Mouse (Mus musculus) kidney, postnatal 0 days (tissue): ENCODE data around the gene Pkd1. TPM values are rescaled to one million over a fixed set of nuclear protein-coding genes. Genes with fewer than 3 reads are reported as not detected.
A peak's percentile ranks its signal among the peaks of the same experiment; 100 is the strongest.

Source experiments
- ATAC-seq: fragments of 200-750 bp; cut with Nextera tagmentation; replicated peaks from 2 replicates; pipeline ENCODE4 v1.8.0; 2017; ENCODE audit warnings: low read depth, moderate number of reproducible peaks, moderate TSS enrichment, moderate library complexity; ENCODE audit not compliant: low FRiP score
- DNase-seq: peaks from one replicate; pipeline ENCODE4 v3.0.0-alpha.2; 2016; ENCODE audit warnings: low spot score
- H3K27ac ChIP-seq: fragments of 300-500 bp; sonication (generic); 2 replicates; pipeline ENCODE4 v1.5.1; 2014; ENCODE audit warnings: mild to moderate bottlenecking
- H3K27me3 ChIP-seq: fragments of 300-500 bp; sonication (generic); 2 replicates; pipeline ENCODE4 v1.6.1; 2014; ENCODE audit warnings: low read length, mixed read lengths; ENCODE audit not compliant: insufficient read depth
- H3K36me3 ChIP-seq: fragments of 300-500 bp; sonication (generic); 2 replicates; pipeline ENCODE4 v1.6.1; 2014; ENCODE audit warnings: low read length, mixed read lengths; ENCODE audit not compliant: insufficient read depth
- H3K4me1 ChIP-seq: fragments of 300-500 bp; sonication (generic); replicated peaks from 2 replicates; pipeline ENCODE4 v1.6.1; 2014; ENCODE audit warnings: antibody characterized with exemption, low read length, mixed read lengths; ENCODE audit not compliant: insufficient read depth
- H3K4me2 ChIP-seq: fragments of 300-500 bp; sonication (generic); 2 replicates; pipeline ENCODE4 v1.6.1; 2014; ENCODE audit warnings: mild to moderate bottlenecking, low read length, moderate library complexity, mixed read lengths
- H3K4me3 ChIP-seq: fragments of 300-500 bp; sonication (generic); replicated peaks from 2 replicates; pipeline ENCODE4 v1.5.1; 2014; ENCODE audit warnings: low read depth, low read length
- H3K9ac ChIP-seq: fragments of 300-500 bp; sonication (generic); 2 replicates; pipeline ENCODE4 v1.6.1; 2014; ENCODE audit warnings: low read depth, low read length
- H3K9me3 ChIP-seq: fragments of 300-500 bp; sonication (generic); replicated peaks from 2 replicates; pipeline ENCODE4 v1.6.1; 2016; ENCODE audit warnings: low read length, inconsistent platforms, mixed read lengths
- CTCF ChIP-seq: IDR thresholded peaks from 2 replicates; pipeline ENCODE4 v1.5.1; 2016; ENCODE audit warnings: antibody characterized with exemption, low read depth, mild to moderate bottlenecking, moderate library complexity
- WGBS: fragments of 180-500 bp; shearing (Covaris S2); extraction: QIAGEN DNeasy Blood & Tissue Kit; methylation state at CpG from one replicate; pipeline ENCODE4 v1.1.7; 2014; 5-methylcytosine and 5-hydroxymethylcytosine counted together
- polyA plus RNA-seq: library from polyadenylated mRNA; unstranded; fragments of >200 nt; fragmentation: Nextera tagmentation; extraction: Ambion mirVana; gene quantifications from 2 replicates; pipeline ENCODE4 v1.2.1, GENCODE M21; 2015

Pkd1 gene
- polyA plus RNA-seq, 1 experiment from 2014 or later: 17.7 TPM

DNA sequence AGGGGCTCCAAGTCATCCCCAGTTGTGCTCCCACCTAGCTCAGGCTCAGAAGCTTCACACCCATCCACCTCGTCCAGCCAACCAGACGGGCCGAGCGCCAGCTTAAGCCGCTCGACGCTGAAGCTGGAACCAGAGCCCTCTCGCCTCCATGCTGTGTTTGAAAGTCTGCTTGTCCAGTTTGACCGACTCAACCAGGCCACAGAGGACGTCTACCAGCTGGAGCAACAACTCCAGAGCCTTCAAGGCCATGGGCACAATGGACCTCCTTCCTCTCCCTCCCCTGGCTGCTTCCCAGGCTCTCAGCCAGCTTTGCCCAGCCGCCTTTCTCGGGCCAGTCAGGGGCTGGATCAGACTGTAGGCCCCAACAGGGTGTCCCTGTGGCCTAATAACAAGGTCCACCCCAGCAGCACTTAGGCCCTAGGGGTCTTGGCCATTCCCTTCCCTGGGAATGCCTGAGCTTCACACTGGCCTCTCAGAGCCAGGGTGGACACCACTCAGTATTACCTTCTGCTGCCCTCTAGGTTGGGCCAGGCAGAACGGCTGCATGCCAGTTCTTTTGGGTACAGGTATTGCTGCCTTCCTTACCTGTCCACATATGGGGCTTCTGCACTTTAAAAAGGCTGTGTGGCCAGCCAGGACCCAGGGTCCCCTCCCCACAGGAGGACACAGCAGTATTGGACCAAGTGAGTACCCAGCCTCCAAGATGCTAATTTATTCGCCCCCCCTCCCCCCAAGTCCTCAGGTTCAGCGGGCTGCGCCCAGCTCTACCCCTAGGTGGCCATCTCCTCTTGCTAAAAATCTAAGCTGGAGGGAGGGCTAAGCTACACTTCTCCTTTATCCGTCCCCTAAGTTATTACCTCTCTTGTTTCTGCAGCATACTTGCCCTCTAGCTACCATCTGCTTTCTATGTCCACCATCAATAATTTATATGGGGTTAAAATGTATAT, 45.8 kb downstream of the Pkd1 start:
- Histone ChIP-seq H3K4me1 (no peaks in the 10 kb centered on the region), H3K4me2 (no peak overlapping the region), H3K9ac (no peak overlapping the region), H3K27me3 (no peaks in the 10 kb centered on the region), H3K27ac (no peak overlapping the region), H3K4me3 (no peak overlapping the region), H3K36me3 (peaks cover 64% of the 10 kb centered on the region), H3K9me3 (no peaks in the 10 kb centered on the region)
- ATAC-seq (no peak; the same call in 1 of the 2 replicates), DNase-seq (peak; percentile 36)
- peak; percentile 51 for TF ChIP-seq CTCF
- WGBS: 67% methylated on average over 17 of the region's 17 CpGs

DNA sequence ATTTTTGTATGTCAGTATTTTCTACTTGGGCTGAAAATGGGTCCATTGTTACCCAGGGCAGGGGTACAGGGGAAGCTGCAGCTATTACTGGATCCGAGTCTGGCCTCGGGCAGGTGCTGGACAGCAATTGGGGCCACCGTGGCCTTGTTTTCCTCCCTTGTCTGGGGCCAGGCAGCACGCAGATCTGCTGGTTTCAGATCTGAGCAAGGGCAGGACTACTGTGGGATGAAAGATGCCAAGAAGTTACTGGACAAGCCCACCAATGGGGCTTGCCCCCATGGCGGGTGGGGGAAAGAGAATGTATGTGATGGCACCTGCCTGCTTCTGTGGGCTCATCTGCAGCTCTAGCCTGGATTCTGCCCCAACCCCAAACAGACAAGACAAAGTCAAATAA, 46.4 kb downstream of the Pkd1 start:
- Histone ChIP-seq H3K27ac (no peak overlapping the region), H3K9me3 (no peaks in the 10 kb centered on the region), H3K9ac (no peak overlapping the region), H3K4me2 (no peak overlapping the region), H3K4me3 (no peak overlapping the region), H3K36me3 (peaks cover 61% of the 10 kb centered on the region), H3K4me1 (no peaks in the 10 kb centered on the region), H3K27me3 (no peaks in the 10 kb centered on the region)
- ATAC-seq (no peak), DNase-seq (no peak)
- 73% methylated on average over 5 of the region's 5 CpGs for WGBS
- no peak for TF ChIP-seq CTCF

DNA sequence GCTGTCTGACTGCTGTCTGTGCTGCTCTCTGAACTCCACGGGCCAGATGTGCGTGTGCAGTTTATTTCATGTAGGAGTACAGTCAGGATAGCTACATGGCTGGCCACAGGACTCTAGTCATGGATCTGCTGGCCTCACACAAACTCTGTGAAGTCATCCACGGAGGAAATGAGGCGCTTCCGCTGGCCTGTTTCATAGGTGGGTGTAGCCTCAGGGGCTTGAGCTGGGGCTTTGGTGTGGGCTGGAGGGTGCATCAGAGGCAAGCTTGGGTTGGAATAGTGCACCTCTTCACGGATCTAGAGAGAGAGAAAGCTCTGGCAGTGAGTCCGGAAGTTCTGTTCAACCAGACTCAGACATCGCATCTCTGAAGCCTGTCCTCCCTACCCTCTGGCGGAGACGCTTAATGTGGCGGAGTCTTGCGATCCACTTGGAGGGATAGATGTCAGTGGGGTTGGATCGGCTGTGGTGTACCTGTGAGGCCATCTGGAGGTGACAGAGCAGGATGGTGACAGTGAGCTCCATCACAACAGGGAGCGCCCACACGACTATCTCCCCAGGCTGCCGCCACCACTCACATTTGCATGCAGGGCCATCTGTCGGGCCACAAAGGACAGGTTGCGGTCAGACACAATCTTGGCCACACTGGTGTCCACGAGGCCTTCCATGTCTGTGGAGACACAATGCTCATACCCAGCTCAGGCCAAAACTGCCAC, 47.0 kb downstream of the Pkd1 start:
- ATAC-seq: no peak
- Histone ChIP-seq H3K4me1 (no peaks in the 10 kb centered on the region), H3K36me3 (peaks cover 59% of the 10 kb centered on the region), H3K9ac (no peak overlapping the region), H3K4me2 (no peak overlapping the region), H3K27me3 (no peaks in the 10 kb centered on the region), H3K4me3 (no peak overlapping the region), H3K9me3 (no peaks in the 10 kb centered on the region), H3K27ac (no peak overlapping the region)
- no peak for TF ChIP-seq CTCF
- WGBS: 84% methylated on average over 19 of the region's 19 CpGs
- DNase-seq: no peak

- Histone ChIP-seq H3K4me3 (no peak overlapping the region), H3K9me3 (no peaks in the 10 kb centered on the region), H3K4me1 (no peaks in the 10 kb centered on the region), H3K9ac (no peak overlapping the region), H3K36me3 (peaks cover 63% of the 10 kb centered on the region), H3K4me2 (no peak overlapping the region), H3K27ac (no peak overlapping the region), H3K27me3 (no peaks in the 10 kb centered on the region)
- WGBS: 93% methylated on average over 3 of the region's 3 CpGs
- TF ChIP-seq CTCF: no peak
- ATAC-seq (no peak), DNase-seq (no peak)
Observed at GRCm38 (mm10) chr17:24597989-24598388, 48.4 kb downstream of the Pkd1 start.

GRCm38 (mm10) chr17:24600502-24600901, 50.9 kb downstream of the Pkd1 start:
- Histone ChIP-seq H3K4me2 (no peak overlapping the region), H3K27me3 (no peaks in the 10 kb centered on the region), H3K9ac (no peak overlapping the region), H3K27ac (no peak overlapping the region), H3K36me3 (peaks cover 66% of the 10 kb centered on the region), H3K4me3 (no peak overlapping the region), H3K4me1 (no peaks in the 10 kb centered on the region), H3K9me3 (no peaks in the 10 kb centered on the region)
- DNase-seq: no peak
- ATAC-seq: no peak
- no peak for TF ChIP-seq CTCF
- WGBS: 92% methylated on average over 4 of the region's 4 CpGs

DNA sequence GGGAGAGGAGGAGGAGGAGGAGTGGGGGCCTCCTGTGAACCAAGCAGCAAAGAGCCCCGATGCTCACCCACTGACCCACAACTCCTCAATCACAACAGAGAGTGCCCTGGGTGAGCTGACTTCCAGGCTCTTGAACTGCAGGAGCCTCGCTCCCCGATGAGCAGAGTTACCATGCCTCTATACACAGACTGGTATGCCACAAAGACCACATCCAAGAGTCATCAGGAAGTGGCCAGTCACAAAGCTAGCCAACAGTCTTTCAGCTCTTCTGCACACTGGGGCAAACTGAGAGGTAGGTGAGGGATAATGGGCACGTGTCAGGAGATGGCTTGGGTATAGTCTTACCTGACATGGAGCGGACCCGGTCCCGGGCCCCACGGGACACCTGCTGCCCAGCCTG, 54.3 kb downstream of the Pkd1 start:
- H3K4me3 ChIP-seq: no peak overlapping the region
- H3K4me1 ChIP-seq: no peaks in the 10 kb centered on the region
- ATAC-seq: no peak
- no peak overlapping the region for H3K4me2 ChIP-seq
- no peaks in the 10 kb centered on the region for H3K9me3 ChIP-seq
- H3K27me3 ChIP-seq: no peaks in the 10 kb centered on the region
- H3K27ac ChIP-seq: no peak overlapping the region
- peaks cover 63% of the 10 kb centered on the region; the same call in 1 of the 2 replicates for H3K36me3 ChIP-seq
- DNase-seq: no peak
- H3K9ac ChIP-seq: no peak overlapping the region
- 87% methylated on average over 8 of the region's 8 CpGs for WGBS
- no peak for TF ChIP-seq CTCF
